Mouse (Mus musculus): ENCODE data around the gene Bglap2.

GRCm38 (mm10) chr3:88409741-88410644 is 31.5 kb upstream of the Bglap2 start, which contains the start of gene Pmf1:
- TF ChIP-seq POLR2A (IDR thresholded peaks at IDR 0.05; ENCODE audit: borderline replicate concordance, extremely low read depth, insufficient read depth, insufficient read length, poor library complexity, severe bottlenecking): peak; percentile 73; the same call in 1 of the 2 replicates
- TF ChIP-seq CTCF (IDR thresholded peaks at IDR 0.05; ENCODE audit: borderline replicate concordance, extremely low read depth, insufficient read depth, insufficient read length): no peak
